Comparison of ENCODE assay signal across 11 mouse cellular contexts in the genomic region with DNA sequence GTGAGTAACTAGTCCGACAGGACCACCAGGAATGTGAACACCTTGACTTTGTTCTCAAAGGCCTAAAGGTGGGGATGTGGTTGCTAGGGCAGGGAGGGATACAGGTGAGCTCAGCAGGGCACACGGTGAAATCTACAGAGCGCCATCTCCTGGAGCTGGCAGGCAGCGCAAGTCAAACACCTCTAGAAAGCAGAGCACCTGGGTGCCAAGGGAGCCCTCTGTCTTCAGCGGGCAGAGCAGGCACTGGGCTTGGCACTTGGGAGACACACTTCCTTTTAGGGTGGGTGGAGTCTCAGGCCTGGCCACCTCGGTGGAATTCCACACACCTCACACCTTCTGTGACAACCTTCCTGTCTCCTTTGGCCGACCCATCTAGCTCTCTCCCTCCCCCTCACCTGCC.
DNase-seq lines count a peak whose midpoint lies in the region; ATAC-seq and TF ChIP-seq lines count a peak whose summit lies in the region.
"Had no signal": no experiment of that assay in that cellular context is flagged by ENCODE, and none has a peak within 500 bp of the region (broad histone marks: within the 10 kb centered on the region; RNA-seq: fewer than 3 reads in every experiment).

No protein-coding gene starts in this region.

- H3K27me3 ChIP-seq in heart, adult 2 months (ENCODE audit: control insufficient read depth, insufficient read depth, low read length), result no peaks in the 10 kb centered on the region
- H3K27me3 ChIP-seq in heart, embryonic 10.5 days (ENCODE audit: insufficient read depth, poor library complexity, severe bottlenecking), result no peaks in the 10 kb centered on the region
- H3K27me3 ChIP-seq in thymus, adult 2 months (ENCODE audit: control insufficient read depth, insufficient read depth, low read length), result no peaks in the 10 kb centered on the region
- no peaks in the 10 kb centered on the region for H3K27me3 ChIP-seq in lung, embryonic 14.5 days (ENCODE audit: insufficient read depth, low read length)
- no peaks in the 10 kb centered on the region for H3K27me3 ChIP-seq in forebrain, embryonic 14.5 days (replicated peaks; ENCODE audit: control insufficient read depth, insufficient read depth, low read length)
- H3K27me3 ChIP-seq: forebrain, embryonic 13.5 days; Patski had no signal

- peak; percentile 67 for TF ChIP-seq CTCF in heart, adult 2 months (IDR thresholded peaks at IDR 0.05)
- TF ChIP-seq CTCF in thymus, adult 2 months (IDR thresholded peaks at IDR 0.05; ENCODE audit: borderline replicate concordance, control insufficient read depth, extremely low read depth, insufficient read depth, low read length, poor library complexity), result no peak
- peak; percentile 62 for TF ChIP-seq CTCF in lung, embryonic 14.5 days (IDR thresholded peaks at IDR 0.05; ENCODE audit: low read depth)

- H3K79me2 ChIP-seq in heart, adult 2 months (replicated peaks; ENCODE audit: control insufficient read depth, insufficient read depth, low read length), result no peaks in the 10 kb centered on the region

- DNase-seq in heart, adult 2 months, result no peak
- DNase-seq in heart, embryonic 10.5 days (ENCODE audit: low spot score), result no peak
- DNase-seq in thymus, adult 2 months, result peak; percentile 14
- DNase-seq in thymus, adult 18-20 months, result no peak
- DNase-seq in lung, embryonic 14.5 days, result peak; percentile 63
- DNase-seq in thymus, postnatal 4 days, result peak; percentile 58
- no peak for DNase-seq in forebrain, embryonic 14.5 days (ENCODE audit: low spot score)
- DNase-seq: cerebellum, adult 9-10 months had no signal

- H3K4me3 ChIP-seq in heart, adult 2 months, result no peak overlapping the region
- no peak overlapping the region for H3K4me3 ChIP-seq in heart, embryonic 10.5 days
- no peak overlapping the region for H3K4me3 ChIP-seq in thymus, adult 2 months (ENCODE audit: control insufficient read depth, insufficient read depth, low read length)
- H3K4me3 ChIP-seq in lung, embryonic 14.5 days (ENCODE audit: low read depth, low read length), result no peak overlapping the region
- no peak overlapping the region for H3K4me3 ChIP-seq in forebrain, embryonic 14.5 days (ENCODE audit: low read depth, low read length)
- H3K4me3 ChIP-seq: forebrain, embryonic 13.5 days had no signal

- WGBS in heart, adult 2 months, result 45% methylated on average over 7 of the region's 7 CpGs
- WGBS in heart, embryonic 10.5 days, result 39% methylated on average over 7 of the region's 7 CpGs
- 43% methylated on average over 7 of the region's 7 CpGs for WGBS in thymus, adult 2 months
- WGBS in lung, embryonic 14.5 days, result 37% methylated on average over 7 of the region's 7 CpGs
- 41% methylated on average over 7 of the region's 7 CpGs for WGBS in forebrain, embryonic 14.5 days

- no peak overlapping the region for H3K27ac ChIP-seq in heart, adult 2 months
- no peak overlapping the region for H3K27ac ChIP-seq in heart, embryonic 10.5 days
- no peak overlapping the region for H3K27ac ChIP-seq in thymus, adult 2 months (ENCODE audit: control insufficient read depth, insufficient read depth, low read length)
- no peak overlapping the region for H3K27ac ChIP-seq in lung, embryonic 14.5 days (ENCODE audit: low read depth)
- no peak overlapping the region for H3K27ac ChIP-seq in forebrain, embryonic 14.5 days (ENCODE audit: low read depth, low read length)
- H3K27ac ChIP-seq: forebrain, embryonic 13.5 days had no signal

- no peaks in the 10 kb centered on the region for H3K36me3 ChIP-seq in heart, adult 2 months (ENCODE audit: control insufficient read depth, insufficient read depth, low read length)
- no peaks in the 10 kb centered on the region for H3K36me3 ChIP-seq in heart, embryonic 10.5 days
- no peaks in the 10 kb centered on the region for H3K36me3 ChIP-seq in thymus, adult 2 months (ENCODE audit: control insufficient read depth, insufficient read depth, low read length)
- H3K36me3 ChIP-seq in lung, embryonic 14.5 days (ENCODE audit: insufficient read depth), result no peaks in the 10 kb centered on the region
- H3K36me3 ChIP-seq in forebrain, embryonic 14.5 days (ENCODE audit: control insufficient read depth, insufficient read depth, low read length), result no peaks in the 10 kb centered on the region

- no peak for TF ChIP-seq EP300 in heart, adult 2 months (IDR thresholded peaks at IDR 0.05; ENCODE audit: insufficient read depth, low read depth, low read length)

- H3K9ac ChIP-seq in heart, adult 2 months (ENCODE audit: low read depth, low read length), result no peak overlapping the region
- H3K9ac ChIP-seq in lung, embryonic 14.5 days, result no peak overlapping the region
- H3K9ac ChIP-seq in forebrain, embryonic 14.5 days (ENCODE audit: low read length), result no peak overlapping the region
- H3K9ac ChIP-seq: forebrain, embryonic 13.5 days had no signal

- intact Hi-C loops in heart, adult 2 months (cut with DNase I), result loop anchor here (5.0 kb wide), 1 partner anchor 63 kb away; no protein-coding TSS in a partner anchor

- no peak for ATAC-seq in lung, embryonic 14.5 days (ENCODE audit: insufficient read depth)
- ATAC-seq in forebrain, embryonic 14.5 days, result no peak
- ATAC-seq in monocyte, adult 5-6 weeks (replicated peaks; ENCODE audit: insufficient number of reproducible peaks, low FRiP score, low TSS enrichment, poor library complexity, severe bottlenecking), result no peak; the same call in 1 of the 2 replicates
- ATAC-seq: forebrain, embryonic 13.5 days; Patski had no signal

- H3K4me2 ChIP-seq in lung, embryonic 14.5 days, result no peak overlapping the region
- no peak overlapping the region for H3K4me2 ChIP-seq in forebrain, embryonic 14.5 days (ENCODE audit: low read length)
- H3K4me2 ChIP-seq: forebrain, embryonic 13.5 days had no signal

- H3K9me3 ChIP-seq in heart, embryonic 10.5 days, result no peaks in the 10 kb centered on the region
- H3K9me3 ChIP-seq in lung, embryonic 14.5 days (ENCODE audit: low read depth, low read length), result no peaks in the 10 kb centered on the region
- H3K9me3 ChIP-seq in forebrain, embryonic 14.5 days (replicated peaks; ENCODE audit: control insufficient read depth, low read length), result no peaks in the 10 kb centered on the region
- H3K9me3 ChIP-seq: forebrain, embryonic 13.5 days had no signal

- peaks cover 2% of the 10 kb centered on the region; the same call in 1 of the 2 replicates for H3K4me1 ChIP-seq in heart, adult 2 months (ENCODE audit: control insufficient read depth, insufficient read depth, low read length)
- H3K4me1 ChIP-seq in heart, embryonic 10.5 days, result peaks cover 52% of the 10 kb centered on the region
- H3K4me1 ChIP-seq in thymus, adult 2 months (replicated peaks; ENCODE audit: control insufficient read depth, insufficient read depth, low read length), result no peaks in the 10 kb centered on the region
- H3K4me1 ChIP-seq in lung, embryonic 14.5 days (ENCODE audit: insufficient read depth), result peaks cover 12% of the 10 kb centered on the region; the same call in 1 of the 2 replicates
- no peaks in the 10 kb centered on the region for H3K4me1 ChIP-seq in forebrain, embryonic 14.5 days (ENCODE audit: control insufficient read depth, insufficient read depth, low read length)

- TF ChIP-seq POLR2A in heart, adult 2 months (IDR thresholded peaks at IDR 0.05; ENCODE audit: insufficient read depth, low read depth, low read length), result no peak
- TF ChIP-seq POLR2A in thymus, adult 2 months (IDR thresholded peaks at IDR 0.05; ENCODE audit: control insufficient read depth, extremely low read depth, insufficient read depth, low read length, poor library complexity), result no peak

Comparison
In these comparisons a context has a peak if more than half of its experiments do, and no peak if none do; other contexts are left out.
1. DNase-seq: peak in thymus, adult 2 months (single experiment), lung, embryonic 14.5 days (single experiment) and thymus, postnatal 4 days (single experiment); none in heart, adult 2 months (0 of 2), heart, embryonic 10.5 days (single experiment), thymus, adult 18-20 months (0 of 2) and forebrain, embryonic 14.5 days (single experiment).